7 mouse cellular contexts compared by ENCODE assay signal in the genomic region with DNA sequence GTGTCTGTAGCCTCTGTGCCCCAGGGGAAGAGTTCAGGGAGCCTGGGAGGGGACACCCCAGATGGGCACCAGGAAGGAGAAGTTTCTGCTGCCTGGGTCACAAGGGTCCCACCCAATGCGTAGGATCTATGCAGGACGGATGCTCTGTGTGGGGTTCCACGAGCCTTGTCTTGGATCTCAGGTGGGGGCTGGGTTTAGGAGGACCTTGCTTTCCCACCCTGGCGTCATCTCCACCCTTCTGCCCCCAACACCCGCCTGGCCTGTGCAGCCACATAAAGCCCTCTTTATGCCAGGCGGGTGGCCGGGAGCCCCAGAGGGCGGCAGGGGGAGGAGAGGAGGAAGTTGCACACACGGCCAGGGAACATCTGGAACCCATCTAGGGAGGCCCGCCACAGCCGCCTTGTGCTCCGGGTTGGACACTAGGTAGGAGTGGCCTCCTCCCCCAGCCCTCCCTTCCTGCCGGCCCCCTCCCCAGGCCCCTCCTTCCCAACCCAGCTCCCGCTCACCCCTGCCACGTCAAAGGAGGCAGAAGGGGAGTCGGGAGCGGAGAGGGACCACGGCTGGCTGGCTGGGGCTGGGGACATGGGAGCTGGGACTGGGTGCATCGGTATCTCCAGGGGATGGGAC. TPM values are rescaled to one million over a fixed set of nuclear protein-coding genes. Genes with fewer than 3 reads are reported as not detected.
DNase-seq lines count a peak whose midpoint lies in the region; ATAC-seq and TF ChIP-seq lines count a peak whose summit lies in the region.

No protein-coding gene starts in this region.

- peak overlapping the region; percentile 54 for H3K9ac ChIP-seq in embryonic facial prominence, embryonic 15.5 days
- peak overlapping the region; percentile 72 for H3K9ac ChIP-seq in heart, embryonic 14.5 days (ENCODE audit: low read length)
- H3K9ac ChIP-seq in stomach, postnatal 0 days (ENCODE audit: low read length): peak overlapping the region; percentile 68

- ATAC-seq in embryonic facial prominence, embryonic 15.5 days (ENCODE audit: insufficient number of reproducible peaks, low FRiP score, low TSS enrichment, low read depth): peak; percentile 87
- ATAC-seq in heart, embryonic 14.5 days (ENCODE audit: insufficient number of reproducible peaks, insufficient read depth, low FRiP score, low read depth): peak; percentile 76
- peak; percentile 68 for ATAC-seq in megakaryocyte progenitor cell, adult 5-6 weeks (replicated peaks; ENCODE audit: poor library complexity)
- peak; percentile 81 for ATAC-seq in stomach, postnatal 0 days (ENCODE audit: low FRiP score, low TSS enrichment)

- no peak for TF ChIP-seq CTCF in brain, embryonic 14.5 days (IDR thresholded peaks at IDR 0.05; ENCODE audit: borderline replicate concordance, extremely low read depth, insufficient read depth, insufficient read length)
- peak; percentile 21; the same call in 1 of the 2 replicates for TF ChIP-seq CTCF in stomach, postnatal 0 days (IDR thresholded peaks at IDR 0.05; ENCODE audit: low read depth)

- peak; percentile 55 for DNase-seq in brain, embryonic 14.5 days (ENCODE audit: low read depth)
- peak; percentile 76 for DNase-seq in kidney, postnatal 14 days
- peak; percentile 67 for DNase-seq in stomach, postnatal 0 days (ENCODE audit: low spot score)
- DNase-seq in thymus, postnatal 25 days: no peak

- 0 out of 2 replicates have a peak, but pooled peaks have one; percentile 9 for TF ChIP-seq POLR2A in brain, embryonic 14.5 days (IDR thresholded peaks at IDR 0.05; ENCODE audit: borderline replicate concordance, extremely low read depth, insufficient read depth, insufficient read length, poor library complexity, severe bottlenecking)

- peaks cover 69% of the 10 kb centered on the region for H3K4me1 ChIP-seq in embryonic facial prominence, embryonic 15.5 days
- peaks cover 31 to 32% of the 10 kb centered on the region in 2 experiments for H3K4me1 ChIP-seq in heart, embryonic 14.5 days (ENCODE audit: control insufficient read depth in 2 of 2, insufficient read depth in 2 of 2, low read length in 2 of 2)
- 0 out of 2 replicates have a peak, but pooled peaks cover 3% of the 10 kb centered on the region for H3K4me1 ChIP-seq in stomach, postnatal 0 days (replicated peaks; ENCODE audit: control insufficient read depth, insufficient read depth)

- peaks cover 7% of the 10 kb centered on the region for H3K36me3 ChIP-seq in embryonic facial prominence, embryonic 15.5 days
- H3K36me3 ChIP-seq in heart, embryonic 14.5 days (ENCODE audit: control insufficient read depth, insufficient read depth, low read length): no peaks in the 10 kb centered on the region
- H3K36me3 ChIP-seq in stomach, postnatal 0 days (ENCODE audit: control insufficient read depth, insufficient read depth, low read length): no peaks in the 10 kb centered on the region

- H3K27ac ChIP-seq in embryonic facial prominence, embryonic 15.5 days (replicated peaks): peak overlapping the region; percentile 99
- H3K27ac ChIP-seq in heart, embryonic 14.5 days (replicated peaks in 1 of 2; ENCODE audit: control insufficient read depth in 1 of 2, insufficient read depth in 1 of 2, low read depth in 2 of 2, low read length in 2 of 2): peak overlapping the region; percentile 83 to 88
- peak overlapping the region; percentile 93 for H3K27ac ChIP-seq in stomach, postnatal 0 days (replicated peaks)

- H3K9me3 ChIP-seq in embryonic facial prominence, embryonic 15.5 days (replicated peaks): no peaks in the 10 kb centered on the region
- H3K9me3 ChIP-seq in heart, embryonic 14.5 days (ENCODE audit: control insufficient read depth, low read length): no peaks in the 10 kb centered on the region
- no peaks in the 10 kb centered on the region for H3K9me3 ChIP-seq in stomach, postnatal 0 days (ENCODE audit: control insufficient read depth, low read length)

- H3K4me2 ChIP-seq in embryonic facial prominence, embryonic 15.5 days (replicated peaks): peak overlapping the region; percentile 61
- peak overlapping the region; percentile 63 for H3K4me2 ChIP-seq in heart, embryonic 14.5 days (ENCODE audit: low read length)
- H3K4me2 ChIP-seq in stomach, postnatal 0 days (replicated peaks; ENCODE audit: low read depth): peak overlapping the region; percentile 62

- TF ChIP-seq EP300 in stomach, postnatal 0 days (optimal IDR thresholded peaks at IDR 0.05): no peak

- no peaks in the 10 kb centered on the region for H3K27me3 ChIP-seq in embryonic facial prominence, embryonic 15.5 days
- peaks cover 4% of the 10 kb centered on the region for H3K27me3 ChIP-seq in heart, embryonic 14.5 days (ENCODE audit: control insufficient read depth, insufficient read depth, low read length)
- H3K27me3 ChIP-seq in stomach, postnatal 0 days (ENCODE audit: control insufficient read depth, insufficient read depth, low read length): no peaks in the 10 kb centered on the region

- 7% methylated on average over 18 of the region's 19 CpGs for WGBS in embryonic facial prominence, embryonic 15.5 days
- 11% methylated on average over 18 of the region's 19 CpGs for WGBS in heart, embryonic 14.5 days
- 7% methylated on average over 19 of the region's 19 CpGs for WGBS in stomach, postnatal 0 days

- peak overlapping the region; percentile 53 for H3K4me3 ChIP-seq in embryonic facial prominence, embryonic 15.5 days (replicated peaks)
- peak overlapping the region; percentile 42 to 56 for H3K4me3 ChIP-seq in heart, embryonic 14.5 days (ENCODE audit: control insufficient read depth in 1 of 2, insufficient read depth in 1 of 2, low read depth in 1 of 2, low read length in 2 of 2)
- peak overlapping the region; percentile 41 for H3K4me3 ChIP-seq in stomach, postnatal 0 days (ENCODE audit: low read depth, low read length)

RNA-seq across cellular contexts. Expression of a gene that starts 30.0 kb away (rescaled TPM):
- polyA plus RNA-seq in brain, embryonic 14.5 days (2012; rRNA removed): 296 and 327 TPM in 2 replicates
- polyA plus RNA-seq in embryonic facial prominence, embryonic 15.5 days (2015; fragmentation: Nextera tagmentation; extraction: Ambion mirVana): 450 and 462 TPM in 2 replicates
- polyA plus RNA-seq in heart, embryonic 14.5 days (2014; fragmentation: Nextera tagmentation; extraction: Ambion mirVana): 129 and 131 TPM in 2 replicates
- total RNA-seq in megakaryocyte progenitor cell, adult 5-6 weeks (2015): 198 and 268 TPM in 2 replicates
- total RNA-seq in megakaryocyte progenitor cell, adult 5-6 weeks (2017): 359 and 386 TPM in 2 replicates
- 254 and 313 TPM in 2 replicates for polyA plus RNA-seq in stomach, postnatal 0 days (2015; fragmentation: Nextera tagmentation; extraction: Ambion mirVana)

RNA-seq across cellular contexts. Expression of a gene that starts 30.7 kb away (rescaled TPM):
- 42.9 and 54.6 TPM in 2 replicates for polyA plus RNA-seq in brain, embryonic 14.5 days (2012; rRNA removed)
- 31.6 and 33.9 TPM in 2 replicates for polyA plus RNA-seq in embryonic facial prominence, embryonic 15.5 days (2015; fragmentation: Nextera tagmentation; extraction: Ambion mirVana)
- 19.3 and 22.6 TPM in 2 replicates for polyA plus RNA-seq in heart, embryonic 14.5 days (2014; fragmentation: Nextera tagmentation; extraction: Ambion mirVana)
- total RNA-seq in megakaryocyte progenitor cell, adult 5-6 weeks (2015): 14.2 and 17.3 TPM in 2 replicates
- total RNA-seq in megakaryocyte progenitor cell, adult 5-6 weeks (2017): 50.4 and 50.7 TPM in 2 replicates
- polyA plus RNA-seq in stomach, postnatal 0 days (2015; fragmentation: Nextera tagmentation; extraction: Ambion mirVana): 18.1 and 18.5 TPM in 2 replicates

RNA-seq across cellular contexts. Expression of a gene that starts 34.2 kb away (rescaled TPM):
- polyA plus RNA-seq in brain, embryonic 14.5 days (2012; rRNA removed): 225 and 268 TPM in 2 replicates
- 54.6 and 57.3 TPM in 2 replicates for polyA plus RNA-seq in embryonic facial prominence, embryonic 15.5 days (2015; fragmentation: Nextera tagmentation; extraction: Ambion mirVana)
- polyA plus RNA-seq in heart, embryonic 14.5 days (2014; fragmentation: Nextera tagmentation; extraction: Ambion mirVana): 28.8 and 31.1 TPM in 2 replicates
- total RNA-seq in megakaryocyte progenitor cell, adult 5-6 weeks (2015): 59.9 and 69.0 TPM in 2 replicates
- total RNA-seq in megakaryocyte progenitor cell, adult 5-6 weeks (2017): 46.6 and 55.3 TPM in 2 replicates
- 14.0 and 16.1 TPM in 2 replicates for polyA plus RNA-seq in stomach, postnatal 0 days (2015; fragmentation: Nextera tagmentation; extraction: Ambion mirVana)

RNA-seq across cellular contexts. Expression of a gene that starts 35.2 kb away (rescaled TPM):
- 189 and 292 TPM in 2 replicates for polyA plus RNA-seq in brain, embryonic 14.5 days (2012; rRNA removed)
- polyA plus RNA-seq in embryonic facial prominence, embryonic 15.5 days (2015; fragmentation: Nextera tagmentation; extraction: Ambion mirVana): 30.7 and 31.5 TPM in 2 replicates
- polyA plus RNA-seq in heart, embryonic 14.5 days (2014; fragmentation: Nextera tagmentation; extraction: Ambion mirVana): 4.7 and 5.6 TPM in 2 replicates
- not detected in 2 replicates for total RNA-seq in megakaryocyte progenitor cell, adult 5-6 weeks (2015)
- not detected in 2 replicates for total RNA-seq in megakaryocyte progenitor cell, adult 5-6 weeks (2017)
- 5.6 and 6.2 TPM in 2 replicates for polyA plus RNA-seq in stomach, postnatal 0 days (2015; fragmentation: Nextera tagmentation; extraction: Ambion mirVana)

RNA-seq across cellular contexts. Expression of a gene that starts 57.9 kb away (rescaled TPM):
- 70.7 and 82.4 TPM in 2 replicates for polyA plus RNA-seq in brain, embryonic 14.5 days (2012; rRNA removed)
- polyA plus RNA-seq in embryonic facial prominence, embryonic 15.5 days (2015; fragmentation: Nextera tagmentation; extraction: Ambion mirVana): 66.9 and 67.1 TPM in 2 replicates
- polyA plus RNA-seq in heart, embryonic 14.5 days (2014; fragmentation: Nextera tagmentation; extraction: Ambion mirVana): 37.0 and 43.4 TPM in 2 replicates
- 30.3 and 37.0 TPM in 2 replicates for total RNA-seq in megakaryocyte progenitor cell, adult 5-6 weeks (2015)
- total RNA-seq in megakaryocyte progenitor cell, adult 5-6 weeks (2017): 25.2 and 26.9 TPM in 2 replicates
- polyA plus RNA-seq in stomach, postnatal 0 days (2015; fragmentation: Nextera tagmentation; extraction: Ambion mirVana): 32.2 and 34.8 TPM in 2 replicates
